Mouse (Mus musculus): ENCODE measurements around the gene Dcbld1.

DNA sequence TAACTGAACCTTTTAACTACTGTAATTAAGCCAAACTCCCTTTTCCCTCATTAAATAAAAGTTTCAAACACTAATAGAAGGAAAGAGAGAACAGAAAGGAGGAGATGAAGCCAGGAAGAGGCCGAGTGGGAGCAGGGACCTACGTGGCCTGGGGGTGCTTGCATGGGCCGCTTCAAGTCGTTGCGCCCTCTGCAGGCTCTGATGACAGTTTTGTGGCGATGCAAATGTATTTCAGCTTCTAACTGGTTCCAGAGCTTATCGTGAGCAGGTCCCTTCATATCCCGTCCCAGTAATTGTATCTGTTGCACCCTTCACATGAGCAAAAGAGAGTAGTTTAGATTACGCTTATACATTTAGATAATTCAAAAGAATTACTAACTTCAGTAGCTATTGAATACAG is 119.8 kb downstream of the Dcbld1 start:
- TF ChIP-seq POLR2A (IDR thresholded peaks at IDR 0.05; ENCODE audit: insufficient read length, low read depth) (no peak), TCF12 (IDR thresholded peaks at IDR 0.05; ENCODE audit: insufficient read depth, poor library complexity, severe bottlenecking) (no peak), CEBPB (IDR thresholded peaks at IDR 0.05; ENCODE audit: insufficient read depth, poor library complexity, severe bottlenecking) (no peak), E2F4 (IDR thresholded peaks at IDR 0.05; ENCODE audit: insufficient read depth) (no peak), USF1 (IDR thresholded peaks at IDR 0.05; ENCODE audit: low read depth) (no peak), MYOG (IDR thresholded peaks at IDR 0.05; ENCODE audit: control insufficient read depth in 1 of 3, insufficient read depth in 1 of 3, insufficient read length in 2 of 3, low read depth in 2 of 3) (no peak), MAX (IDR thresholded peaks at IDR 0.05; ENCODE audit: low read depth) (no peak), POLR2AphosphoS2 (IDR thresholded peaks at IDR 0.05; ENCODE audit: insufficient read length, low read depth) (no peak), MYOD1 (IDR thresholded peaks at IDR 0.05; ENCODE audit: control insufficient read depth in 1 of 3, insufficient read length in 2 of 3, low read depth in 2 of 3) (no peak), REST (IDR thresholded peaks at IDR 0.05; ENCODE audit: insufficient read depth, insufficient read length) (no peak), TCF3 (IDR thresholded peaks at IDR 0.05; ENCODE audit: insufficient read length, low read depth) (no peak)

Data from myocyte (in vitro differentiated cells).